Mouse (Mus musculus): Measurements from ENCODE around the gene Dctpp1. TPM values are rescaled to one million over a fixed set of nuclear protein-coding genes. Genes with fewer than 3 reads are reported as not detected.

The Dctpp1 gene
- polyA plus RNA-seq, 1 experiment from 2014 or later, result 363 TPM

GRCm38 (mm10) chr7:127234777-127235176 is 25.7 kb downstream of the Dctpp1 start:
- peaks cover 27% of the 10 kb centered on the region for H3K9me3 ChIP-seq
- 94% methylated on average over 2 of the region's 2 CpGs for WGBS
- no peaks in the 10 kb centered on the region for H3K27me3 ChIP-seq (replicated peaks; ENCODE audit: low read depth, poor library complexity, severe bottlenecking)
- no peak overlapping the region; the same call in 1 of the 2 replicates for H3K27ac ChIP-seq (replicated peaks)
- peaks cover 74% of the 10 kb centered on the region for H3K36me3 ChIP-seq (replicated peaks)
- peaks cover 38% of the 10 kb centered on the region for H3K4me1 ChIP-seq
- peak overlapping the region; percentile 98 for H3K4me3 ChIP-seq
- DNase-seq (ENCODE audit: low spot score), result no peak

- H3K4me3 ChIP-seq, result peak overlapping the region; percentile 98
- H3K36me3 ChIP-seq (replicated peaks), result peaks cover 74% of the 10 kb centered on the region
- H3K9me3 ChIP-seq, result peaks cover 27% of the 10 kb centered on the region
- H3K27ac ChIP-seq (replicated peaks), result peak overlapping the region; percentile 100
- DNase-seq (ENCODE audit: low spot score), result no peak
- no peaks in the 10 kb centered on the region for H3K27me3 ChIP-seq (replicated peaks; ENCODE audit: low read depth, poor library complexity, severe bottlenecking)
- WGBS, result 9% methylated on average over 9 of the region's 9 CpGs
- H3K4me1 ChIP-seq, result peaks cover 38% of the 10 kb centered on the region
These were observed 26.7 kb downstream of the Dctpp1 start for GRCm38 (mm10) chr7:127233765-127234164.

- peaks cover 27% of the 10 kb centered on the region for H3K9me3 ChIP-seq
- H3K4me3 ChIP-seq, result peak overlapping the region; percentile 98
- peak overlapping the region; percentile 100 for H3K27ac ChIP-seq (replicated peaks)
- DNase-seq (ENCODE audit: low spot score), result no peak
- H3K27me3 ChIP-seq (replicated peaks; ENCODE audit: low read depth, poor library complexity, severe bottlenecking), result no peaks in the 10 kb centered on the region
- 0% methylated on average over 27 of the region's 27 CpGs for WGBS
- peaks cover 38% of the 10 kb centered on the region for H3K4me1 ChIP-seq
- H3K36me3 ChIP-seq (replicated peaks), result peaks cover 72% of the 10 kb centered on the region
These were observed 27.1 kb downstream of the Dctpp1 start for GRCm38 (mm10) chr7:127233368-127233749.

- no peaks in the 10 kb centered on the region for H3K27me3 ChIP-seq (replicated peaks; ENCODE audit: low read depth, poor library complexity, severe bottlenecking)
- peak; percentile 95 for DNase-seq (ENCODE audit: low spot score)
- under 1% methylated on average over 64 of the region's 64 CpGs for WGBS
- peaks cover 27% of the 10 kb centered on the region for H3K9me3 ChIP-seq
- peaks cover 38% of the 10 kb centered on the region for H3K4me1 ChIP-seq
- H3K27ac ChIP-seq (replicated peaks), result peak within 1 kb of the TSS; percentile 100
- H3K36me3 ChIP-seq (replicated peaks), result peaks cover 70% of the 10 kb centered on the region
- H3K4me3 ChIP-seq, result peak within 1 kb of the TSS; percentile 98
These were observed 27.7 kb downstream of the Dctpp1 start, which contains the start of the genes Zfp553 and Sept1 for GRCm38 (mm10) chr7:127232622-127233367. Gene Zfp553 (plus strand): TSS chr7:127233061. Gene Sept1 (minus strand): TSS chr7:127233130.

- Histone ChIP-seq H3K4me1 (peaks cover 38% of the 10 kb centered on the region), H3K36me3 (replicated peaks) (peaks cover 70% of the 10 kb centered on the region)
- WGBS, result 17% methylated on average over 20 of the region's 20 CpGs
These were observed 28.5 kb downstream of the Dctpp1 start for GRCm38 (mm10) chr7:127231826-127232621.

GRCm38 (mm10) chr7:127231376-127231775 is 29.1 kb downstream of the Dctpp1 start:
- Histone ChIP-seq H3K4me1 (peaks cover 38% of the 10 kb centered on the region), H3K4me3 (peak overlapping the region; percentile 98), H3K27ac (replicated peaks) (peak overlapping the region; percentile 100), H3K36me3 (replicated peaks) (peaks cover 68% of the 10 kb centered on the region), H3K27me3 (replicated peaks; ENCODE audit: low read depth, poor library complexity, severe bottlenecking) (no peaks in the 10 kb centered on the region), H3K9me3 (peaks cover 17% of the 10 kb centered on the region)
- DNase-seq (ENCODE audit: low spot score), result no peak
- 86% methylated on average over 3 of the region's 3 CpGs for WGBS

More at GRCm38 (mm10) chr7:127231826-127232621, 28.5 kb downstream of the Dctpp1 start:
- H3K27ac ChIP-seq (replicated peaks), result peak overlapping the region; percentile 100
- peaks cover 23% of the 10 kb centered on the region for H3K9me3 ChIP-seq
- H3K27me3 ChIP-seq (replicated peaks; ENCODE audit: low read depth, poor library complexity, severe bottlenecking), result no peaks in the 10 kb centered on the region
- no peak for DNase-seq (ENCODE audit: low spot score)
- H3K4me3 ChIP-seq, result peak overlapping the region; percentile 98

- 70% methylated on average over 4 of the region's 4 CpGs for WGBS
- peak; percentile 76 for DNase-seq (ENCODE audit: low spot score)
- H3K36me3 ChIP-seq (replicated peaks), result peaks cover 66% of the 10 kb centered on the region
These were observed 31.8 kb downstream of the Dctpp1 start for GRCm38 (mm10) chr7:127228615-127229303.

GRCm38 (mm10) chr7:127225147-127225995 is 35.1 kb downstream of the Dctpp1 start:
- 91% methylated on average over 11 of the region's 11 CpGs for WGBS
- Histone ChIP-seq H3K4me3 (no peak overlapping the region), H3K36me3 (replicated peaks) (peaks cover 74% of the 10 kb centered on the region), H3K9me3 (no peaks in the 10 kb centered on the region), H3K4me1 (peaks cover 7% of the 10 kb centered on the region), H3K27ac (replicated peaks) (no peak overlapping the region; the same call in 1 of the 2 replicates), H3K27me3 (replicated peaks; ENCODE audit: low read depth, poor library complexity, severe bottlenecking) (no peaks in the 10 kb centered on the region)
- DNase-seq (ENCODE audit: low spot score), result no peak

More at GRCm38 (mm10) chr7:127228615-127229303, 31.8 kb downstream of the Dctpp1 start:
- Histone ChIP-seq H3K27me3 (replicated peaks; ENCODE audit: low read depth, poor library complexity, severe bottlenecking) (no peaks in the 10 kb centered on the region), H3K27ac (replicated peaks) (no peak overlapping the region), H3K9me3 (no peaks in the 10 kb centered on the region), H3K4me1 (peaks cover 26% of the 10 kb centered on the region), H3K4me3 (peak overlapping the region; percentile 9; the same call in 1 of the 2 replicates)

- no peaks in the 10 kb centered on the region for H3K4me1 ChIP-seq
- 92% methylated on average over 6 of the region's 6 CpGs for WGBS
- peaks cover 67% of the 10 kb centered on the region for H3K36me3 ChIP-seq (replicated peaks)
- DNase-seq (ENCODE audit: low spot score), result no peak
- no peak overlapping the region for H3K4me3 ChIP-seq
- H3K27me3 ChIP-seq (replicated peaks; ENCODE audit: low read depth, poor library complexity, severe bottlenecking), result no peaks in the 10 kb centered on the region
- H3K9me3 ChIP-seq, result no peaks in the 10 kb centered on the region
- H3K27ac ChIP-seq (replicated peaks), result no peak overlapping the region
These were observed 35.9 kb downstream of the Dctpp1 start for GRCm38 (mm10) chr7:127224616-127225015.

- H3K27me3 ChIP-seq (replicated peaks; ENCODE audit: low read depth, poor library complexity, severe bottlenecking), result no peaks in the 10 kb centered on the region
- H3K4me3 ChIP-seq, result no peak overlapping the region
- DNase-seq (ENCODE audit: low spot score), result no peak
- H3K27ac ChIP-seq (replicated peaks), result no peak overlapping the region
- 86% methylated on average over 6 of the region's 6 CpGs for WGBS
- H3K4me1 ChIP-seq, result no peaks in the 10 kb centered on the region
- peaks cover 59% of the 10 kb centered on the region for H3K36me3 ChIP-seq (replicated peaks)
- no peaks in the 10 kb centered on the region for H3K9me3 ChIP-seq
These were observed 36.7 kb downstream of the Dctpp1 start for GRCm38 (mm10) chr7:127223515-127224478.

GRCm38 (mm10) chr7:127223106-127223505 is 37.4 kb downstream of the Dctpp1 start:
- H3K27ac ChIP-seq (replicated peaks), result no peak overlapping the region
- peaks cover 56% of the 10 kb centered on the region for H3K36me3 ChIP-seq (replicated peaks)
- H3K4me1 ChIP-seq, result peaks cover 3% of the 10 kb centered on the region; the same call in 1 of the 2 replicates
- no peak overlapping the region for H3K4me3 ChIP-seq
- DNase-seq (ENCODE audit: low spot score), result no peak
- no peaks in the 10 kb centered on the region for H3K27me3 ChIP-seq (replicated peaks; ENCODE audit: low read depth, poor library complexity, severe bottlenecking)
- WGBS, result 96% methylated on average over 3 of the region's 3 CpGs
- H3K9me3 ChIP-seq, result no peaks in the 10 kb centered on the region
